Mouse (Mus musculus): ENCODE data around the gene Plcb1. TPM values are rescaled to one million over a fixed set of nuclear protein-coding genes. Genes with fewer than 3 reads are reported as not detected.

The Plcb1 gene
- polyA plus RNA-seq, 1 experiment from 2014 or later = 1.5 TPM

DNA sequence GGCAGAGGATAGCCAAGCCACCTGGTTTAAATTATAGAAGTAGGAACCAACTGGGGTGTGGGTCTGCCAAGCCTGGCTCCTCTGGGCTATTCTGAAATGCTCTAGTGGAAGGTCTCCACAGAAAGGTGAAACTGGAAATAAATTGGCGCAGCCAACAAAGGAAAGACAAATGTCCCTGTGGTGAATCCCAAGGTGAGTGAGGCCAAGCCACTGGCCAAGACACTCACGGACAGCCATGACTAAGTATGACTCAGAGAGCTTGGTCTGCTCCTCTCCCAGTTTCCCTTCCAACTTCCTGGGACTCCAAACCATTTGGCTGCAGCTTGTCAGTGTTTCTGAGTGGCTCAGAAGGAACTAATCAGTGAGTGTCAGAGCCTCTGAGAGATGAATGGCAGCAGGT, 126.7 kb downstream of the Plcb1 start:
- no peak for DNase-seq (ENCODE audit: low spot score)

DNA sequence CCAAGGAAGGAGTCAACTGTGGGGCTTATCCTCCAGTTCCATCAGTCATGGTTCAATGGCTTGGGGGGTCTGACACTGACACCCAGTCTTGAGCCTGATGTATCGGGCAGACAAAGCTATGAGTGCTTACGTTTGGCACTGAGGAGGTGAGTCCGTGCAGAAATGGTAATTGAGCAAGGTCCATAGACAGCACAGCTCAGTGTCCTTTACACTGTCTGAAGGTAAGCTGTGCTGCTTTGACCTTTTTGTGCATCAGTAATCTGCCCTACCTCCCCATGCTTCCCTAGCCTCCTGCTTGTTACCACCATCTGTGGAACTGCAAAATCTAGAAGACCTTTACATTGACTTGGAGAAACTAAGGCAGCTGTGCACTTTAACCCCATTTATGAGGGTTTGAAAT, 127.7 kb downstream of the Plcb1 start:
- no peak for DNase-seq (ENCODE audit: low spot score)

DNA sequence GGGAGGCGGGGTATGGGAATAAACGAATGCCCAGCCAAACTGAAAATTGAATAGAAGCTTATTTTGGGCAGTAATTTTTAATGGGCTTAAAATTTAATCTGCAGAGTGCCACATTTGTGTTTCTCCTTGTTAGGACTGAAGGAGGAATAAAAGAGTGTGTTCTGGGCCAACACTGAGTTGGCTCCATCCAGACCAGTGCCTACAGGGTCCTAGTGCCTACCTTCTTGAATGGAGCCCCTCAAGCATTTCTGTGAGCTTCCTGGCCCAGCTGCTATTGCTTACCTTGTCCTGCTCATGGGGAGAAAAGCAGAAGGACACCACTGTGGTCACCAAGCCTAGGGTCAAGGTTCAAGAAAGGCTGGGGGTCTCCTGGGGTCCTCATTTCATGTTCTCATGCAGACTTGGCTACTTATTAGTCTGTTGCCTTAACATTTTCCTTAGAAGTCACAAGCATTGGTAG, 128.3 kb downstream of the Plcb1 start:
- DNase-seq (ENCODE audit: low spot score) = no peak

DNA sequence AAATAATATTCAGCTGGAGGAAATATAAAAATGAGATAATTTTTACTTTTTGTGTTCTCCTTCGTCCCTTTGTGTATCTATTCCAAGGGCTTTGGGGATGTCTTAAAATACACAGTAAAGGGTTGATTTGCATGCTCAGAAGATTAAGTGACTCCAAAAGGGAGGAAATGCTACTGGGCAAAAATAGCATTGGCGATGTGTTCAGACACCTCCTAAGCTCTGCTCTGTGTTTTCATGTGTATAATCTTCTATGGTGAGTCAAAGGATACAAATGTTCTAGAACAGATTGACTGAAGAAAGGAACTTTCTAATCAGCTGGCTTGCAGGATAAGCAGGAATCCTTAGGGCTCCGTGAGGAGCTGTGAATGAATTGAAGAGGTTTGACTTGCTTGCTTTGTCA, 129.2 kb downstream of the Plcb1 start:
- no peak for DNase-seq (ENCODE audit: low spot score)

- no peak for DNase-seq (ENCODE audit: low spot score)
Observed at GRCm38 (mm10) chr2:134920611-134921280, 134.9 kb downstream of the Plcb1 start.

- DNase-seq (ENCODE audit: low spot score) = no peak
Observed at GRCm38 (mm10) chr2:134922636-134923375, 136.9 kb downstream of the Plcb1 start.

- no peak for DNase-seq (ENCODE audit: low spot score)
Observed at GRCm38 (mm10) chr2:134924143-134924655, 138.3 kb downstream of the Plcb1 start.

GRCm38 (mm10) chr2:134926266-134926665, 140.4 kb downstream of the Plcb1 start:
- DNase-seq (ENCODE audit: low spot score) = no peak

GRCm38 (mm10) chr2:134927072-134927471, 141.2 kb downstream of the Plcb1 start:
- no peak for DNase-seq (ENCODE audit: low spot score)

- no peak for DNase-seq (ENCODE audit: low spot score)
Observed at GRCm38 (mm10) chr2:134929452-134929851, 143.6 kb downstream of the Plcb1 start.

GRCm38 (mm10) chr2:134930961-134931360, 145.1 kb downstream of the Plcb1 start:
- DNase-seq (ENCODE audit: low spot score) = no peak

DNA sequence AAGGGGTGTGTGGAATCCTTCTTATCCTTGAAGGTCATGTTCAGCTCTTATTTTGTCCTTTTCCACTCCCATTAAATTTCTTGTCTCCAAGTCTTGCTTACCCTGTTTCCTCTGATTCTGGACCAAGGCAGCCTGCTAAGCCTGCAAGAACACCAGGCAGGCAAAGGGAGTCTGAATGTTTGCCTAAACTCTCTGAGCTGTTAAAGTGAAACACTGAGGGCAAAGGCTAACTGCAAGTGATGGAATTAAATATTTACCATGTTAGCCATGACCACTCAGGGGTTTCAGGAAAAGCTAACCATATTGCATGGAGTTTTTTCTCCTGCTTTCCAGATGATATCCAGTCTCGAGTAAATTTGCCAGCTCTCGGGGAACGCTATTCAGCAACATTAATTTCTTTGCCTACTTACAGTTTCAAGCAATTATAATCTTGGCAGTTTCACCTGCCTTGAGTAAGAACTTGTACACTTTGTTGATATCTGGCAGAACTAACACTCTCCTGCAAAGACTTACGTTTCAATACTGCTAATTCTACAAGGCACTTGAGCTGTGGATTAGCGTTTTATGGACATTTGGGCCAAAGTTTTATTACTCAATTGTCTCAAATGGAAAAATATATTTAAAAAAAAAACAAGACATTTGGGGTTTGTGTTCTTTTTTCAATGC, 146.0 kb downstream of the Plcb1 start:
- no peak for DNase-seq (ENCODE audit: low spot score)

DNA sequence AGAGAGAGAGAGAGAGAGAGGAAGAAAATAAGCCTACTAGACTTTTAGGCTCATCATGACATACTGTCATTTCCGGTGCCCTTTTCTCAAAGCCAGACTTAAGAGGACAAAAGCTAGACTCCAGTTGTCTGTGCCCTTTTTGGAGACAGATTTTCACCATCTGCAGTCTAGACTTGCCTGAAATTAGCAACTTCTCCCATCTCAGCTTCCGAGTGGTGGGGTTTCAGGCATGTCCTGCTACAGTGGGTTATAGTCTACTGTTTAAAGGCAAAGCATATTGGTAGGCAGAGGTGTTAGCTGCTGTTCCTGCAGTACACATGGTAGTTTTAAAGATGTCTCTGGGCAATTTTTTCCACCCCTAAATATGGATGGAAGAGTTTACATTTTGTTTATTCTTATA, 149.6 kb downstream of the Plcb1 start:
- DNase-seq (ENCODE audit: low spot score) = no peak

GRCm38 (mm10) chr2:134935970-134936649, 150.2 kb downstream of the Plcb1 start:
- DNase-seq (ENCODE audit: low spot score) = no peak

GRCm38 (mm10) chr2:134937666-134938065, 151.8 kb downstream of the Plcb1 start:
- DNase-seq (ENCODE audit: low spot score) = no peak

DNA sequence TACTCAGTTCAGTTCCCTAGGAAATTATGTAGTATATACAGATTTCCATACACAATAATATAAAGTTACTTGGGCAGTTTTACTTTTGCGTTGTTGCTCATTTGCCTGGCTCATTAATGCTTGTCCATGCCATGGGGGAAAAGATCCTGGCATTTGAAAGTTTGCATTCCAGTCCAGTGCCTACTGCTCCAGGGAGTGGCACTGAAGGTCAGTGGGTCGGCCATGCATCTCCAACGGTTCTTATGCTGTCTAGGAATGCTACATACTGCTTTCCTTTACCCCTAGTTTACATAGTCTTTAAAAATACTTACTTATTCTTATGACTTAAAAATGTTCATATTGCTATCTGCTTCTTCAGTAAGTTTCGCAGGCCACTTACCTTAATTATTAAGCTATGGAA, 156.2 kb downstream of the Plcb1 start:
- no peak for DNase-seq (ENCODE audit: low spot score)

DNA sequence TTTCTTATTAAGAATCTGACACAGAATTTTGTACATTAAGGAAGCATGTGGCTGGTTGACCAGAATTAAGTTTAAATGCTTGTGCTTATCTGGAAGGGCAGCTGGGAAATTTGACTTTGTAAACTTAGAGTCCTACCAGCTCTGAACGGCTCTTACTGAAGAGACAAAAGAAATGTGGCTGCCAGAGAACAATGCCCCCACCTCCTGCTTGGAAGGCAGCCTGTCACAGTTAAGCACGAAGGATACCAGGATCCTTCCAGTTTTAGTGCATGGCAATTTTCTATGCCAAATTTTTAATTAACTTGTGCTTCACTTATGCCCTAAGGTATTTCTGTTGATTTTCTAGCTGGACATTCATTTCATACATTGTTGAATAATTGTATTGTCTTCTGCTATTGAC, 157.1 kb downstream of the Plcb1 start:
- DNase-seq (ENCODE audit: low spot score) = no peak

DNA sequence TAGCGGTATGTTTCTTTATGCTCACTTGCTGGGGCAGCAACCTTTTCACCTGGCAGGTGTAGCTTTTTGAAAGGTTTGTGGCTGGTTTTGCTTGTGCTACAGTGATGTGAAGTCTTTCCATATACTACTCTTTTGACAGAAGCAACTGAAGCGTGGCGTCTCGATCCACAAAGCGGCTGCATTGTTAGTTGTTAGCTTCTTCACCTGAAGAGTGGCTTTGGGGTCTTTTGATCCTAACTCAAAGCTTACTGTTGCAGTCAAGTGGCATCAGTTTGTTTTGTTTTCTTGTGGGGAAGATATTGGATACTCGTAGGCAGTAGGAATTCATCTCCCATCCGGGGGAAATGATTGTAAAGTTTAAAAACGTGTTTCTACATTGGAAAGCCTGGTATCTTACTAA, 160.5 kb downstream of the Plcb1 start:
- no peak for DNase-seq (ENCODE audit: low spot score)

- DNase-seq (ENCODE audit: low spot score) = no peak
Observed at GRCm38 (mm10) chr2:134946911-134947310, 161.0 kb downstream of the Plcb1 start.

DNA sequence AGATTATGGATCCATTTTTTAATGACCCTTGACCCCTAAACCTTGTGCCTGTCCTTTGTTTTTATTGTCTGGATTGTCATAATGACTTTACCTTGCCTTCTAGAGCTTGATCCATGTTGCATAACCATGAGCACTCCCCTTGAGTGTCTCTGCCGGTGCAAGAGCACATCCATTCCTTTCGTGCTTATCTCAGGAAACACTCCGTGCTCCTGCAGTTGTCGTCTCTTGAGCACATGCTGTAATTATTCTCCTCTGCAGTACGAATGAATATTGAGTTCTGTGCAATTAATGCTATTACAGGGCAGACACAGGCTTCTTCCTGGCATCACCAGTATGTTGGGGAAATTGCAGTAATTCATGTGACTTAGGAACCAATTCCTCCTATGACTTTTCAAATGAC, 166.2 kb downstream of the Plcb1 start:
- DNase-seq (ENCODE audit: low spot score) = no peak

DNA sequence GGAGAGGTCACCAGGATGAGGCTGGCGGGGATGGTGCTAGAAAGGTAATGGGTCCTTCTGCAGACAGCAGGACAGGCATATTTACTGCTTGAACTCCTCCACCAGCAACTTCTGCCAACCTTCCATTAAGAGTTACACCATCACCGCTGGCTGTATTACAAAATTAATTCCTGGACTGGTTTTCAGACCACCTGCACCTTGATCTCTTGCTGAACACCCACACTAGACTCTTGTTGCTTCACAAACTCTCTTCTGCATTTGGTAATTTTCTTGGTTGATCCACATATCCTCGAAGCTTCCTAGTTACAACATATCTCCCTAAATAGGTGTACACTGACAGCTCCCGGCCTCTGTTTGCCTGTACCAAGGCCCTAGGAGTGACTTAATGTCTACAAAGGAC, 170.6 kb downstream of the Plcb1 start:
- DNase-seq (ENCODE audit: low spot score) = no peak

- DNase-seq (ENCODE audit: low spot score) = no peak
Observed at GRCm38 (mm10) chr2:134966131-134966530, 180.3 kb downstream of the Plcb1 start.
